Mouse (Mus musculus): ENCODE results near the gene Gm13695. TPM values are rescaled to one million over a fixed set of nuclear protein-coding genes. Genes with fewer than 3 reads are reported as not detected.
"Not testable (repeated sequence)": the region's sequence is repeated elsewhere in the genome, so short reads cannot be mapped to it uniquely, and the experiment has no call there.

Gene Gm13695
- under 1 TPM in 1 of 2 experiments, not detected in 1; 0.69 TPM for total RNA-seq (2021)
- long read RNA-seq, experiment 1 = 0 reads
- long read RNA-seq, experiment 2 = 0 reads

GRCm38 (mm10) chr2:83967013-83967412, at the start of gene Gm13695:
TSS of gene Gm13695 (plus strand) at chr2:83967313.
- H3K4me3 ChIP-seq; DNase-seq; H3K27ac ChIP-seq; intact Hi-C loops (cut with DNase I): not testable (repeated sequence)

- TF ChIP-seq CTCF (IDR thresholded peaks at IDR 0.05) = no peak
- no peak overlapping the region for H3K4me3 ChIP-seq
- DNase-seq = no peak
- no peak overlapping the region for H3K27ac ChIP-seq
- intact Hi-C loops (cut with DNase I) = no loop called here
Observed at GRCm38 (mm10) chr2:83929478-83930088, 37.5 kb upstream of the Gm13695 start.

- Histone ChIP-seq H3K4me3 (peak within 1 kb of the TSS; percentile 45), H3K27ac (no peak within 1 kb of the TSS)
- no peak for TF ChIP-seq CTCF (IDR thresholded peaks at IDR 0.05)
- DNase-seq = peak; percentile 17
- intact Hi-C loops (cut with DNase I) = no loop called here
Observed at GRCm38 (mm10) chr2:83940931-83941361, 26.2 kb upstream of the Gm13695 start, which contains the start of gene Zswim2. TSS of gene Zswim2 (minus strand) at chr2:83941228.

- peak overlapping the region; percentile 45; the same call in 1 of the 2 replicates for H3K4me3 ChIP-seq
- intact Hi-C loops (cut with DNase I) = no loop called here
- DNase-seq = no peak
Observed at GRCm38 (mm10) chr2:83941378-83941777, 25.7 kb upstream of the Gm13695 start.

GRCm38 (mm10) chr2:83941792-83942191, 25.3 kb upstream of the Gm13695 start:
- Histone ChIP-seq H3K4me3 (no peak overlapping the region), H3K27ac (no peak overlapping the region)
- DNase-seq = no peak
- TF ChIP-seq CTCF (IDR thresholded peaks at IDR 0.05) = no peak
- intact Hi-C loops (cut with DNase I) = no loop called here

More at GRCm38 (mm10) chr2:83941378-83941777, 25.7 kb upstream of the Gm13695 start:
- no peak overlapping the region for H3K27ac ChIP-seq
- no peak for TF ChIP-seq CTCF (IDR thresholded peaks at IDR 0.05)

- DNase-seq; H3K27ac ChIP-seq; intact Hi-C loops (cut with DNase I); H3K4me3 ChIP-seq: not testable (repeated sequence)
Observed at GRCm38 (mm10) chr2:83955393-83955792, 11.7 kb upstream of the Gm13695 start, which contains the start of gene Gm13698. TSS of gene Gm13698 (plus strand) at chr2:83955693.

- DNase-seq; H3K4me3 ChIP-seq; H3K27ac ChIP-seq; intact Hi-C loops (cut with DNase I): not testable (repeated sequence)
Observed at GRCm38 (mm10) chr2:83961203-83961602, 5.9 kb upstream of the Gm13695 start, which contains the start of gene Gm13693. TSS of gene Gm13693 (plus strand) at chr2:83961503.

GRCm38 (mm10) chr2:83972823-83973222, 5.7 kb downstream of the Gm13695 start, which contains the start of gene Gm13696:
TSS of gene Gm13696 (plus strand) at chr2:83973123.
- H3K4me3 ChIP-seq; H3K27ac ChIP-seq; intact Hi-C loops (cut with DNase I); DNase-seq: not testable (repeated sequence)

GRCm38 (mm10) chr2:83978633-83979032, 11.5 kb downstream of the Gm13695 start, which contains the start of gene Gm13694:
TSS of gene Gm13694 (plus strand) at chr2:83978933.
- H3K27ac ChIP-seq; H3K4me3 ChIP-seq; DNase-seq; intact Hi-C loops (cut with DNase I): not testable (repeated sequence)

- H3K27ac ChIP-seq; intact Hi-C loops (cut with DNase I); H3K4me3 ChIP-seq; DNase-seq: not testable (repeated sequence)
Observed at GRCm38 (mm10) chr2:83984443-83984842, 17.3 kb downstream of the Gm13695 start, which contains the start of gene Gm13697. TSS of gene Gm13697 (plus strand) at chr2:83984743.

- H3K4me3 ChIP-seq; H3K27ac ChIP-seq; intact Hi-C loops (cut with DNase I); DNase-seq: not testable (repeated sequence)
Observed at GRCm38 (mm10) chr2:83990253-83990652, 23.1 kb downstream of the Gm13695 start, which contains the start of gene Gm13691. TSS of gene Gm13691 (plus strand) at chr2:83990553.

- intact Hi-C loops (cut with DNase I); DNase-seq: not testable (repeated sequence)
- Histone ChIP-seq H3K27ac (peak overlapping the region; percentile 46), H3K4me3 (peak overlapping the region; percentile 60)
Observed at GRCm38 (mm10) chr2:83993639-83994255, 26.6 kb downstream of the Gm13695 start.

- DNase-seq; H3K4me3 ChIP-seq; intact Hi-C loops (cut with DNase I); H3K27ac ChIP-seq: not testable (repeated sequence)
Observed at GRCm38 (mm10) chr2:83994526-83994925, 27.4 kb downstream of the Gm13695 start.

All from gastrocnemius, adult 2 months (tissue).